Mouse (Mus musculus): ENCODE measurements at regions not wholly inside any gene's neighbourhood (a gene's known extent, or its start where the extent isn't known, plus 50 kb on each side); places are given as distances from the start of the nearest gene placed in this dataset.

DNA sequence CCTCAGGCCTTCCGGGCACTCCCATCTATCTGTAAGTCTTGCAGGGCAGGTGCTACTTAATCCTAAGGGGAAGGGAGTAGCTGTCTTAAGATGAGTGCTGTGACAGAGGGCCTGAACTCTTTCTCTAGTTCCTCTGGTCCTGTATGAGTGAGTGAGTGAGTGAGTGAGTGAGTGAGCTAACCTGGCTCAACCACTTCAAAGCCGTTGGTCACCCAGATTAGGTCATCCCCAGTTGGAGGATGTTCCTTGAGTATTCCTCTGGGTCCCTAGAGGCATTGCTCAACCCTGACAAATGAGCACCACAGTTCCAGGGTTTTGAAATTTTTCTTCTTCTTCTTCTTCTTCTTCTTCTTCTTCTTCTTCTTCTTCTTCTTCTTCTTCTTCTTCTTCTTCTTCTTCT, 306.5 kb downstream of the 4933412E24Rik start:
- Histone ChIP-seq H3K27me3 (ENCODE audit: control insufficient read depth, insufficient read depth, insufficient read length) (no peaks in the 10 kb centered on the region), H3K4me3 (ENCODE audit: insufficient read depth, poor library complexity, severe bottlenecking) (no peak overlapping the region)
- no peak for TF ChIP-seq MAX (IDR thresholded peaks at IDR 0.05)
- no peak for TF ChIP-seq FOSL1 (IDR thresholded peaks at IDR 0.05; ENCODE audit: insufficient read depth, low read length, poor library complexity, severe bottlenecking)
- peak; percentile 49 for TF ChIP-seq CEBPB (IDR thresholded peaks at IDR 0.05; ENCODE audit: low read depth)

DNA sequence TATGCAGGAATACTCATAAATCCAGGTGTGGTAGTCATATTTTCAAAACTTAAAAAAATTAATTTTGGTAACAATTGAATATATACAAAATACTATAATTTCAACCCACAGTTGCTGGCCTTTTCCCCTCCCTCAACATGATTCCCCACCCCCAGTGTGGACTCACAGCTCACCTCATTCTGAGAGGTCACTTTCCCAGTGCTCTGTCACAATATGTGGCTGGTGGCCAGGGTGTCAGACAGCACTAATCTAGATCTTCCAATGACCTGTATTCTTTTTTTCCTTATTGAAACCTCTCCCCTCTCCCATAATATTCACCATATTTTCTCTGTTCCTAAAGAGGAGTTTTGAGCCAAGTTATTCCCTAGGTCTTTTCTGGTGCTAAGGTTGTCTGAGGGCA, 308.0 kb downstream of the 4933412E24Rik start:
- TF ChIP-seq MYOD1 (IDR thresholded peaks at IDR 0.05; ENCODE audit: control insufficient read depth, insufficient read length, low read depth) (no peak), CEBPB (IDR thresholded peaks at IDR 0.05; ENCODE audit: low read depth) (no peak), USF1 (IDR thresholded peaks at IDR 0.05; ENCODE audit: low read depth) (no peak)
- no peak overlapping the region for H3ac ChIP-seq (ENCODE audit: control insufficient read depth, insufficient read length, low read depth)

More for the DNA sequence above, 306.5 kb downstream of the 4933412E24Rik start:
- no peaks in the 10 kb centered on the region for H3K36me3 ChIP-seq (ENCODE audit: control insufficient read depth, insufficient read depth)
- H3ac ChIP-seq (ENCODE audit: control insufficient read depth, insufficient read length, low read depth): no peak overlapping the region
- H3K79me2 ChIP-seq (ENCODE audit: control insufficient read depth, insufficient read depth): no peaks in the 10 kb centered on the region
- H3K79me3 ChIP-seq (ENCODE audit: low read depth): no peaks in the 10 kb centered on the region

GRCm38 (mm10) chr15:59707081-59707480, 309.3 kb downstream of the 4933412E24Rik start:
- Histone ChIP-seq H3K27me3 (ENCODE audit: control insufficient read depth, insufficient read depth, insufficient read length) (no peaks in the 10 kb centered on the region), H3ac (ENCODE audit: control insufficient read depth, insufficient read length, low read depth) (no peak overlapping the region), H3K79me3 (ENCODE audit: low read depth) (no peaks in the 10 kb centered on the region), H3K4me3 (ENCODE audit: insufficient read depth, poor library complexity, severe bottlenecking) (no peak overlapping the region), H3K79me2 (ENCODE audit: control insufficient read depth, insufficient read depth) (no peaks in the 10 kb centered on the region), H3K36me3 (ENCODE audit: control insufficient read depth, insufficient read depth) (no peaks in the 10 kb centered on the region)
- TF ChIP-seq CEBPB (IDR thresholded peaks at IDR 0.05; ENCODE audit: low read depth): no peak
- no peak for TF ChIP-seq FOSL1 (IDR thresholded peaks at IDR 0.05; ENCODE audit: insufficient read depth, low read length, poor library complexity, severe bottlenecking)
- no peak for TF ChIP-seq MAX (IDR thresholded peaks at IDR 0.05)
- TF ChIP-seq MYOD1 (IDR thresholded peaks at IDR 0.05; ENCODE audit: control insufficient read depth, insufficient read length, low read depth): no peak
- no peak for TF ChIP-seq MYOG (IDR thresholded peaks at IDR 0.05; ENCODE audit: control insufficient read depth, extremely low read depth, insufficient read length)
- no peak for TF ChIP-seq USF1 (IDR thresholded peaks at IDR 0.05; ENCODE audit: low read depth)
- TF ChIP-seq CTCF (IDR thresholded peaks at IDR 0.05; ENCODE audit: control insufficient read depth, insufficient read depth, insufficient read length): no peak

More for the DNA sequence above, 308.0 kb downstream of the 4933412E24Rik start:
- Histone ChIP-seq H3K36me3 (ENCODE audit: control insufficient read depth, insufficient read depth) (no peaks in the 10 kb centered on the region), H3K79me2 (ENCODE audit: control insufficient read depth, insufficient read depth) (no peaks in the 10 kb centered on the region), H3K4me3 (ENCODE audit: insufficient read depth, poor library complexity, severe bottlenecking) (no peak overlapping the region), H3K79me3 (ENCODE audit: low read depth) (no peaks in the 10 kb centered on the region), H3K27me3 (ENCODE audit: control insufficient read depth, insufficient read depth, insufficient read length) (no peaks in the 10 kb centered on the region)

Measured in C2C12 (cell line).